Mouse (Mus musculus): ENCODE data around the gene Naf1. TPM values are rescaled to one million over a fixed set of nuclear protein-coding genes. Genes with fewer than 3 reads are reported as not detected.
A peak's percentile ranks its signal among the peaks of the same experiment; 100 is the strongest.

Naf1 gene
- 5.1 and 9.7 TPM in 2 replicates for polyA plus RNA-seq (2012; rRNA removed)

GRCm38 (mm10) chr8:66860023-66860422 lies at the start of gene Naf1:
Naf1 (plus strand) TSS chr8:66860217.
- peak; percentile 93 for DNase-seq
- peak within 1 kb of the TSS; percentile 92 for H3K4me3 ChIP-seq (replicated peaks; ENCODE audit: extremely low read depth, low read depth, low read length)
- under 1% methylated on average over 37 of the region's 37 CpGs for WGBS
- H3K4me1 ChIP-seq (ENCODE audit: control insufficient read depth, insufficient read depth, low read length): peaks cover 3% of the 10 kb centered on the region
- TF ChIP-seq POLR2A (IDR thresholded peaks at IDR 0.05; ENCODE audit: borderline replicate concordance, extremely low read depth, low read depth, low read length) (no peak), CTCF (IDR thresholded peaks at IDR 0.05; ENCODE audit: insufficient read depth, low read length) (no peak)

GRCm38 (mm10) chr8:66860921-66861588 lies 1.0 kb downstream of the Naf1 start:
- peak; percentile 17 for DNase-seq
- 3% methylated on average over 41 of the region's 46 CpGs for WGBS
- Histone ChIP-seq H3K4me1 (ENCODE audit: control insufficient read depth, insufficient read depth, low read length) (peaks cover 3% of the 10 kb centered on the region), H3K4me3 (replicated peaks; ENCODE audit: extremely low read depth, low read depth, low read length) (peak overlapping the region; percentile 65)
- TF ChIP-seq CTCF (IDR thresholded peaks at IDR 0.05; ENCODE audit: insufficient read depth, low read length) (no peak), POLR2A (IDR thresholded peaks at IDR 0.05; ENCODE audit: borderline replicate concordance, extremely low read depth, low read depth, low read length) (no peak)

- no peak for DNase-seq
- H3K4me3 ChIP-seq (replicated peaks; ENCODE audit: extremely low read depth, low read depth, low read length): peak overlapping the region; percentile 54
- 71% methylated on average over 5 of the region's 5 CpGs for whole genome bisulfite sequencing
- TF ChIP-seq CTCF (IDR thresholded peaks at IDR 0.05; ENCODE audit: insufficient read depth, low read length) (no peak), POLR2A (IDR thresholded peaks at IDR 0.05; ENCODE audit: borderline replicate concordance, extremely low read depth, low read depth, low read length) (no peak)
- peaks cover 3% of the 10 kb centered on the region for H3K4me1 ChIP-seq (ENCODE audit: control insufficient read depth, insufficient read depth, low read length)
These were observed 1.8 kb downstream of the Naf1 start for GRCm38 (mm10) chr8:66861589-66862500.

GRCm38 (mm10) chr8:66863761-66864160 lies 3.7 kb downstream of the Naf1 start:
- Histone ChIP-seq H3K4me1 (ENCODE audit: control insufficient read depth, insufficient read depth, low read length) (peaks cover 3% of the 10 kb centered on the region), H3K4me3 (replicated peaks; ENCODE audit: extremely low read depth, low read depth, low read length) (no peak overlapping the region)
- 98% methylated on average over 3 of the region's 3 CpGs for WGBS
- DNase-seq: no peak
- TF ChIP-seq POLR2A (IDR thresholded peaks at IDR 0.05; ENCODE audit: borderline replicate concordance, extremely low read depth, low read depth, low read length) (no peak), CTCF (IDR thresholded peaks at IDR 0.05; ENCODE audit: insufficient read depth, low read length) (no peak)

GRCm38 (mm10) chr8:66865120-66865519 lies 5.1 kb downstream of the Naf1 start:
- H3K4me3 ChIP-seq (replicated peaks; ENCODE audit: extremely low read depth, low read depth, low read length): no peak overlapping the region
- no peak for TF ChIP-seq POLR2A (IDR thresholded peaks at IDR 0.05; ENCODE audit: borderline replicate concordance, extremely low read depth, low read depth, low read length)
- TF ChIP-seq CTCF (IDR thresholded peaks at IDR 0.05; ENCODE audit: insufficient read depth, low read length): no peak
- WGBS: 56% methylated on average over 1 of the region's 1 CpGs

GRCm38 (mm10) chr8:66867679-66868078 lies 7.7 kb downstream of the Naf1 start:
- H3K4me1 ChIP-seq (ENCODE audit: control insufficient read depth, insufficient read depth, low read length): no peaks in the 10 kb centered on the region
- WGBS: 81% methylated on average over 3 of the region's 3 CpGs

More at GRCm38 (mm10) chr8:66865120-66865519, 5.1 kb downstream of the Naf1 start:
- DNase-seq: no peak
- H3K4me1 ChIP-seq (ENCODE audit: control insufficient read depth, insufficient read depth, low read length): peaks cover 3% of the 10 kb centered on the region

GRCm38 (mm10) chr8:66869211-66869932 lies 9.4 kb downstream of the Naf1 start:
- DNase-seq: no peak
- TF ChIP-seq POLR2A (IDR thresholded peaks at IDR 0.05; ENCODE audit: borderline replicate concordance, extremely low read depth, low read depth, low read length): no peak
- no peak for TF ChIP-seq CTCF (IDR thresholded peaks at IDR 0.05; ENCODE audit: insufficient read depth, low read length)

More at GRCm38 (mm10) chr8:66867679-66868078, 7.7 kb downstream of the Naf1 start:
- no peak overlapping the region for H3K4me3 ChIP-seq (replicated peaks; ENCODE audit: extremely low read depth, low read depth, low read length)
- DNase-seq: no peak
- TF ChIP-seq CTCF (IDR thresholded peaks at IDR 0.05; ENCODE audit: insufficient read depth, low read length) (no peak), POLR2A (IDR thresholded peaks at IDR 0.05; ENCODE audit: borderline replicate concordance, extremely low read depth, low read depth, low read length) (no peak)

GRCm38 (mm10) chr8:66883866-66884265 lies 23.8 kb downstream of the Naf1 start:
- 53% methylated on average over 1 of the region's 1 CpGs for WGBS
- TF ChIP-seq CTCF (IDR thresholded peaks at IDR 0.05; ENCODE audit: insufficient read depth, low read length) (no peak), POLR2A (IDR thresholded peaks at IDR 0.05; ENCODE audit: borderline replicate concordance, extremely low read depth, low read depth, low read length) (no peak)
- Histone ChIP-seq H3K4me1 (ENCODE audit: control insufficient read depth, insufficient read depth, low read length) (no peaks in the 10 kb centered on the region), H3K4me3 (replicated peaks; ENCODE audit: extremely low read depth, low read depth, low read length) (no peak overlapping the region)
- no peak for DNase-seq

More at GRCm38 (mm10) chr8:66869211-66869932, 9.4 kb downstream of the Naf1 start:
- WGBS: 46% methylated on average over 1 of the region's 1 CpGs
- Histone ChIP-seq H3K4me1 (ENCODE audit: control insufficient read depth, insufficient read depth, low read length) (no peaks in the 10 kb centered on the region), H3K4me3 (replicated peaks; ENCODE audit: extremely low read depth, low read depth, low read length) (no peak overlapping the region)

GRCm38 (mm10) chr8:66891879-66892278 lies 31.9 kb downstream of the Naf1 start:
- Histone ChIP-seq H3K4me3 (replicated peaks; ENCODE audit: extremely low read depth, low read depth, low read length) (no peak overlapping the region), H3K4me1 (ENCODE audit: control insufficient read depth, insufficient read depth, low read length) (no peaks in the 10 kb centered on the region)
- TF ChIP-seq POLR2A (IDR thresholded peaks at IDR 0.05; ENCODE audit: borderline replicate concordance, extremely low read depth, low read depth, low read length) (no peak), CTCF (IDR thresholded peaks at IDR 0.05; ENCODE audit: insufficient read depth, low read length) (no peak)
- WGBS: 80% methylated on average over 2 of the region's 2 CpGs
- DNase-seq: no peak

Measured in lung, adult 2 months (tissue).